Mouse (Mus musculus) bone marrow macrophage, adult 2 months (primary cell): Measurements from ENCODE around the gene Tspan3. TPM values are rescaled to one million over a fixed set of nuclear protein-coding genes. Genes with fewer than 3 reads are reported as not detected.

Source experiments
- H3K27ac ChIP-seq: 2 replicates; pipeline ENCODE4 v1.5.1; 2012; ENCODE audit warnings: low read depth, low read length; ENCODE audit not compliant: insufficient read depth
- H3K4me1 ChIP-seq: 2 replicates; pipeline ENCODE4 v1.6.1; 2012; ENCODE audit warnings: low read length; ENCODE audit not compliant: control insufficient read depth, insufficient read depth
- H3K4me3 ChIP-seq: 2 replicates; pipeline ENCODE4 v1.5.1; 2012; ENCODE audit warnings: mild to moderate bottlenecking, low read length, moderate library complexity; ENCODE audit not compliant: insufficient read depth
- CTCF ChIP-seq: IDR thresholded peaks from 2 replicates; pipeline ENCODE4 v1.5.1; 2012; ENCODE audit warnings: low read depth, mild to moderate bottlenecking, low read length, moderate library complexity
- POLR2A ChIP-seq: IDR thresholded peaks from 2 replicates; pipeline ENCODE4 v1.6.1; 2012; ENCODE audit warnings: mild to moderate bottlenecking, low read depth, low read length, borderline replicate concordance
- polyA plus RNA-seq: library from polyadenylated mRNA; stranded (reverse); fragments of >200 nt; gene quantifications from 2 replicates; pipeline ENCODE4 v1.2.4, GENCODE M21; 2012; ENCODE audit not compliant: missing spikeins, insufficient read depth, insufficient read length

Tspan3 gene
- polyA plus RNA-seq, 1 experiment: 57.9 TPM

DNA sequence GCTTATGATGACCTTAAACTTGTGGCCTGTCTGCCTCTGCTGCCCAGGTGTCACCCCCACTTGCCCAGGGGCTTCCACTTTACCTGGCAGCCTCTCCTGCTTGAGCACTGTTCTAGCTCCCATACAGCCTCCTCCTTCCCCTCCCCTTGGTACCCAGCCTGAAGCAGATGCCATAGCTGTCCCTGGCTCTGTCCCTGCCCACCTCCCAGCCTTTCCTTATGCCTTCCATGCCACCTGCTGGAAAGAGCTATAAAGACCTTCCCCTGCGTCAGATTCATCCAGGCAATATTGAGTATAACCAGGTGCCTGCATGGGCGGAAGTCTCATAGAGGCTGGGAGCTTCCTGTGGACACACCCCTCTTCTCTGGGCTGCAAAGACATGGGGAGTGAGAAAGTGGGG lies 45.6 kb downstream of the Tspan3 start:
- no peak overlapping the region for H3K27ac ChIP-seq
- no peak overlapping the region for H3K4me3 ChIP-seq
- no peaks in the 10 kb centered on the region for H3K4me1 ChIP-seq
- no peak for TF ChIP-seq POLR2A
- TF ChIP-seq CTCF: no peak

DNA sequence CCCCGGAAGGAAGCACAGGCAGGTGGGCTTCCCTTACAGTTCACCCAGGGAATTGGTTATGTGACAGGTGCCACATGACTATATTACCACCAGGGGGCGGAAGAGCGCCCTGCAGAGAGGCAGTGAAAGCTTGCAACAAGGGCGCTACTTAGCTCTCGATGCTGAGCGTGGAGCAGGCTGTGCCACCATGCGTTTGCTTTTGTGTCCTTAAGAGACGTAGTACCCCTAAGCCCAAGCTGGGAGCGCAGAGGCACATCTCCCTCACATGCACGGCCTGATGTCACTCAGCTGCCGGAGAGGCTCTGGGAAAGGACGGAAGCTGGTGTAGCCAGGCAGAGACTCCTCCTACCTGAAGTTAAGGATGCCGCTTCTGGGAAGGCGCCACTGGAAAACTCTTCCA lies 46.7 kb downstream of the Tspan3 start:
- Histone ChIP-seq H3K4me1 (peaks cover 10% of the 10 kb centered on the region), H3K27ac (no peak overlapping the region), H3K4me3 (no peak overlapping the region)
- no peak for TF ChIP-seq POLR2A
- peak; percentile 78 for TF ChIP-seq CTCF

DNA sequence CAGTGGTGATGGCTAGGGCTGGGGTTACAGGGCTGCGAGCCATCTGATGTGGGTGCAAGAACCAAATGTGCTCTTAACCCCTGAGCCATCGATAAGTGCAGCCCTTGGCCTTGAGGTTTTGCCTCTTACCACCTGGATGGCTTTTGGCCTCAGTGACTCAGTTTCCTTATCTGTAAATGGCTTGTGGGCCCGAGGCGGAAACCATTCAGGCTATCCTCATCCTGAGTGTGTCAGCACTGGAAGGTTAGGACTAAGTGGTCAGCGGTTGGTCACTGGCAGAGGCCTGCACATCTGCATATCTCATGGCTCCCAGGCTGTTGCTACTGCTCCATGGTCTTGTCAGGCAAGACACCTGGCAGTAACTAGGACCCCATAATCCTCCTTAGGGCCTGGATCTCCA lies 47.2 kb downstream of the Tspan3 start:
- Histone ChIP-seq H3K27ac (no peak overlapping the region), H3K4me3 (no peak overlapping the region), H3K4me1 (peaks cover 14% of the 10 kb centered on the region)
- TF ChIP-seq POLR2A (no peak), CTCF (no peak)

DNA sequence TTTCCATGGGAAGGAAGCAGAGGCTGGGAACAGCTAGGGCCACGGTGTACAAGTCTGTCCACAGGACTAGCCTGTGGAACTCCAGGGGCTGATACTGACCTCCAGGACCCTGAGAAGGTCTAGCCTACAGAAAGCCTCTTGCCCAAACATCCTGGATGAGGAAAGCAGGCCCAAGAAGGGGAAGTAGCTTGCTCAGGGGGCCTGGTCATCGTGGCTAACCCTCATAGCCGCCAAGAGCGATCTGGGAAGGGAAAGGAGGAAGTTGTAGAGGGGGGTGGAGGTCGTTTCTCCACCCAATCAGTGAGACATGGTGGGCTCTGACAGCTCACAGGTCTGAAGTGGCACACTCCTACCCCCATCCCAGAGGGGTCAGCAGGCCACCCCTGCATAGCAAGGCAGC lies 57.1 kb downstream of the Tspan3 start:
- Histone ChIP-seq H3K4me1 (peaks cover 86% of the 10 kb centered on the region), H3K27ac (peak overlapping the region; percentile 85), H3K4me3 (no peak overlapping the region)
- TF ChIP-seq POLR2A: no peak
- no peak for TF ChIP-seq CTCF

DNA sequence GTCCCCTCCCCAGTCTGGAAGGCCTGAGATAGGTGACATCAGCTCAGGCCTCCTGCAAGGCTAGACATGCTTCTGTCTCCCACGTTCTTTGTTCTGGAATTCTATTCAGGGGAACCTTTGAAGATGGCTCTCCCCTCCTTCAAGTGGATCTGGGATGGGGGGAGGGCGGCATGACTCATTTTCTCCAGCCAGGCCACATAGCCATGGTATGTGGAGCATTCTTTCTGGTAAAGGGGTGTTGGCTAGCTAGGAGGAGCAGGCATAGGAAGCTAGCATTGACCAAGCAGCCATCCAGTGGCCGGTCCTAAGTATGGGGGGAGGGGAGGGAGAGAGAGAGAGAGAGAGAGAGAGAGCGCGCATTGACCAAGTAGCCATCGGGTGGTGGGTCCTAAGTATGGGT lies 57.8 kb downstream of the Tspan3 start:
- Histone ChIP-seq H3K4me3 (no peak overlapping the region), H3K27ac (peak overlapping the region; percentile 85), H3K4me1 (peaks cover 86% of the 10 kb centered on the region)
- TF ChIP-seq CTCF (no peak), POLR2A (no peak)

DNA sequence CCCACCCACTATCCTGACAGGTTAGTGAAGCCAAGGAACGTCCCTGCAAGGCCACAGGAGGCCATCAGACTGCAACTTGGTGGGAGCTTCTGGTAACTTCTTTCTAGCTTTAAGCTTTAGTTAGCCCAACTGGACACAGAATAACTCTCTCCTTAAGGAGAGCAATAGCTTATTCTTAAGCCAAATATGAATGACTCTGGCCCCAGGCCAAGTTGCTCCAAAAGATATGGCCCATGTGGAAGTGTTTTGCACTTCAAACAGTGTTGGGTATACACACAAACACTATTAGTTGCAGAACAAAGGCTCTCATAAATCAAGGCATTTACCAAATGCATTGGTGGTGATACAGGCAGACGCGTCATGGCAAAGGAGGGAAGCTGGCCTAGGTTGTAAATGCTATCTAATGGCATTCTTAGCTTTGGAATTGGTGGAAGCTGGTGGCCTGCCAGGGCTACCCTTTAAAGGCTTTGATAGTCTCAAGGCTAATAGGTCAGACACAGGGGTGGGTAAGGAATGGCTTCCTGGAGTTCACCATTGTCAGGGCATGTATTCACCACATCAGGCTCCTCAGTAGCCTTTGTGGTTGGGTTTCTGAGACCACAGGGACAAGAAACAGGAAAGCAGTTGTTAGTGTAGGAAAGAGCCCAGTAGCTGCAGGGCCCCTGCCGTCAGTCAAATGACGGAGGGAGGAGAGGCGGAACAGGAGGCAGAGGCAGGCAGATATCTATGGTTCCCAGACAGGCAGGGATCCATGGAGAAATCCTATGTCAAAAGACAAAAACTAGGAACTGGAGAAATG lies 58.8 kb downstream of the Tspan3 start:
- TF ChIP-seq POLR2A: no peak
- TF ChIP-seq CTCF: no peak
- H3K4me3 ChIP-seq: no peak overlapping the region
- H3K27ac ChIP-seq: peak overlapping the region; percentile 97
- H3K4me1 ChIP-seq: peaks cover 85% of the 10 kb centered on the region

DNA sequence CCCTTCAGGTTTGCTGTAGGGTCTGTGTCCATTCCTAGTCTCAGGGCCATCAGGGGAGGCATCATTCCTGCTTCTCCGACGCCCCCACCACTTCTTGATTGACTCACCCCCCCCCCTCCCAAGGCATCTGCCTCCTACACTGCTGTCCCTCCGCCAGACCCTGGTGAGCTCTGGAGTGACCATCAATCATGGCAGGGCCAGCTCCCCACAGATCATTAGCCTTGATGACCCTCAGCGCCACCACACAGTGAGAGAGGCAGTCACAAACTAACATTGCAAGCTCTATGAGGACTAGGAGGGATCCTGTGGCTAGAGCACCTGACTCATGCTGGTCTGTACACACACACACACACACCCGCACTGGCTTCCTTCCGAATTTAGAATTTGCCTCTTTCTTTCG lies 60.4 kb downstream of the Tspan3 start:
- Histone ChIP-seq H3K4me1 (peaks cover 84% of the 10 kb centered on the region), H3K27ac (peak overlapping the region; percentile 97)

DNA sequence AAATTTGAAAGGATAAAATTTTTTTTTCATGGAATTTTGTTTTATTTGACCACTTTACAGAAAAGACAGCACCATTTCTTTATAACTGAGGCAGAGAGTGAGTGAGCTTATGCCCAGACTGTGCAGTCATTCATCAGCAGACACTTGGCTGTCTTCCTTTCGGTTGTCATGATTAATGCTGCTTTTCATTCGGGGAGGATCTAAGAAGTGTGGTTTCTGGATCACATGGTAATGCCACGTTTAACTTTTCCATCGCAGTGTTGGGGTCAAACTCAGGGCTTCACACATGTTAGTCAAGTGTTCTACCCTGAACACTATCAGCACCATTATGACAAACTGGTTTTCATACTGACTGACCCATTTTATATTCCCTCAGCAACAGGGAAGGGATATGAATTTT lies 64.3 kb downstream of the Tspan3 start:
- 0 out of 2 replicates have a peak overlapping the region, but pooled peaks have one; percentile 0 for H3K4me3 ChIP-seq
- peaks cover 84% of the 10 kb centered on the region for H3K4me1 ChIP-seq
- peak overlapping the region; percentile 80 for H3K27ac ChIP-seq
- TF ChIP-seq POLR2A: no peak
- TF ChIP-seq CTCF: no peak

More for the DNA sequence above, 60.4 kb downstream of the Tspan3 start:
- TF ChIP-seq CTCF (no peak), POLR2A (no peak)
- no peak overlapping the region for H3K4me3 ChIP-seq

DNA sequence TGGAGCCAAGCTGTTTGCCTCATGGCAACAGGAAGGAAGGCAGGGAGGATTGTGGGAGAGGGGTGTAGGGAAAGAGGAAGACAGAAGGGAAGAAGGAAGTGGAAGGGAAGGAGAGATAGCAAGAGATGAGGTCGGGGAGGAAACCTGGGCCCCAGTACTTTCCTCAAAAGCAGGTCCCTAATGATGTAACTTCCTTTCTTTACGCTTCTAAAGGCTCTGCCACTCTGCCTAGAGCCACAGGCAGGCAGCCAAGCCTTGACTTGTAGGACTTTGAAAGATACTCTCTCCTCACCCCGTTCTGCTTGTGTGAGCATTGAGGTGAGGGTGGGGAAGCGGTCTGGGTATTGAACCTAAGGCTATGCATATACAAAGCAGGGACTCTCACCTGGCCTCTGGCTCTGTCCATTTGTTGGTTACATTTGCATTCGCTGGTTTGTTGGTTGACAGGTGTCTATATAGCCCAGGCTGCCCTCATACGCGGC lies 65.2 kb downstream of the Tspan3 start:
- Histone ChIP-seq H3K27ac (peak overlapping the region; percentile 80), H3K4me3 (0 out of 2 replicates have a peak overlapping the region, but pooled peaks have one; percentile 3), H3K4me1 (peaks cover 81% of the 10 kb centered on the region)
- TF ChIP-seq CTCF: no peak

DNA sequence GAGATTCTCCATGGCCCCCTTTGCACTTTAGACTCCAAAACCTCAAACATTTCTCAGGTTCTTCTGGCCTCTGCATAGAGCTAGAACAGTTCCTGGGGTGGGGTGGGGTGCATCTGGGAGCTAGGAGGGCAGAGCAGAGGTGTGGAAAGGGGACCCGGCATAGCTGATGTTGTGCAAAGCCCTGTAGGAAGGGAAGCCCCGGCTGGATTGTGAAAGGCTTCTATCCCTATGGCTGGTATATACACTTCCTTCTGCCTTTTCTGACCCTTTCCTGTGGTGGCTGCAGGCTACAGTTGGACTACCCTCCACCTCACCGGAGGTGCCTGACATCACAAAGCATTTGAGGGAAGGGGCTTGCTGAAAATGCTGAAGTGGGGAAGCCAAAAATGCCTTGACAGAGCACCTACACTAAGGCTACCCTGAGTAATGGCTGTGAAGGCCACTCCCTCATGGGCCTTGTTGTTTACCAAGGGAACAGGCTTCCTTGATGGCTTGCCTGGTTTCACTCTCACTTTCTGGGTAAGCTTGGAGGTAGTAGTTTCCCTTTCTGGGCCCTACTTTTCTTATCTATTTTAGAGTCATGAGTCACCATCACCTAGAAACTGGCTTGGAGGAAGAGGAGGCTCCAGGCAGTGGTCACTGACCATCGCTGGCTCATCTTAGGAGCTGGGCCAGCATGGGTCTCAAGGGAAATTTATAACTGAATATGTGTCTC lies 67.5 kb downstream of the Tspan3 start:
- Histone ChIP-seq H3K4me1 (peaks cover 79% of the 10 kb centered on the region), H3K4me3 (peak overlapping the region; percentile 28), H3K27ac (peak overlapping the region; percentile 98)

More for the DNA sequence above, 67.5 kb downstream of the Tspan3 start:
- TF ChIP-seq CTCF: 0 out of 2 replicates have a peak, but pooled peaks have one; percentile 10
- no peak for TF ChIP-seq POLR2A
